ENCODE assay signal across 22 mouse cellular contexts in the genomic region with DNA sequence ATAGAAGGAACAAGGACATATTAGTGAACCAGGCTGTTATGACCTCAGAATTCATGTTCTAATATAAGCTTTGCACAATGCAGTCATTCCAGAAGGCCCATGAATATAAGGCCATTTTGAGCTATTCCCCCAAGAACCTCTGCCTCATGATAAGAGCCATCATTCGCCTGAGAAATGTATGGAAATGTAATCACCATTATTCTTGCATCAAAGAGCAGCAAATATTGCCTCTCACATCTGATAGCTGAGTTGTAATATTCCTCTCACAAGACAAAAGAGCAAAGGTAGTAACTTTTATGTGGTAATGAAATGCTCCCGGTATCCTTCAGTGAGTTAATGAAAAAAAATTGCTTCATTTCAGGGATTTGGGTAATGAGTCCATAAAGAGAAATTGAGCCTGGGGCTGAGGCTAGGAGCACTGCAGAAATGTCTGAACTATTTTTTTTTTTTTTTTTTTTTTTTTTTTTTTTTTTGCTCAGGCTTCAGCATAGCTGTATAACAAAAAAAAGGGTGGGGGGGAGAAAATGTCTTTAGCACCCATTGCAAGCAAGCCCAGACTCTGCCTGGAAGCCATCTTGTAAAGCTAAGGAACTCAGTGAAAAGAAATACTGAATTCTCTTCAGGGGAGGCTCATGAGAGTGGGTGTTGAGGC.
A peak's percentile ranks its signal among the peaks of the same experiment; 100 is the strongest.
DNase-seq lines count a peak whose midpoint lies in the region; ATAC-seq and TF ChIP-seq lines count a peak whose summit lies in the region.
"Had no signal": no experiment of that assay in that cellular context is flagged by ENCODE, and none has a peak within 500 bp of the region (broad histone marks: within the 10 kb centered on the region; RNA-seq: fewer than 3 reads in every experiment).

No protein-coding gene starts in this region.

- TF ChIP-seq CTCF in brain, embryonic 14.5 days (IDR thresholded peaks at IDR 0.05; ENCODE audit: borderline replicate concordance, extremely low read depth, insufficient read depth, insufficient read length), result no peak
- no peak for TF ChIP-seq CTCF in hindbrain, postnatal 0 days (IDR thresholded peaks at IDR 0.05; ENCODE audit: low read depth)

- DNase-seq in neural tube, embryonic 10.5 days (ENCODE audit: extremely low spot score, low spot score), result no peak
- peak; percentile 14 for DNase-seq in brain, embryonic 14.5 days (ENCODE audit: low read depth)
- no peak for DNase-seq in retina, postnatal 1 day
- no peak for DNase-seq in hindbrain, postnatal 0 days (ENCODE audit: low spot score)
- DNase-seq: adrenal gland, postnatal 14 days; cerebellum, adult 18-20 months; cerebellum, adult 9-11 months; cerebellum, postnatal 36 days; heart, adult 2 months; heart, postnatal 14 days had no signal

- H3K4me2 ChIP-seq in neural tube, embryonic 12.5 days (replicated peaks), result no peak overlapping the region
- no peak overlapping the region for H3K4me2 ChIP-seq in neural tube, embryonic 13.5 days
- H3K4me2 ChIP-seq in hindbrain, embryonic 13.5 days, result no peak overlapping the region
- H3K4me2 ChIP-seq in hindbrain, postnatal 0 days (ENCODE audit: low read depth, low read length), result no peak overlapping the region
- H3K4me2 ChIP-seq: embryonic facial prominence, embryonic 13.5 days; forebrain, embryonic 12.5 days; heart, embryonic 11.5 days; heart, embryonic 15.5 days; hindbrain, embryonic 15.5 days had no signal

- no peak overlapping the region for H3K9ac ChIP-seq in neural tube, embryonic 12.5 days
- no peak overlapping the region for H3K9ac ChIP-seq in neural tube, embryonic 13.5 days
- H3K9ac ChIP-seq in hindbrain, embryonic 13.5 days, result no peak overlapping the region
- H3K9ac ChIP-seq in hindbrain, postnatal 0 days (replicated peaks; ENCODE audit: low read length), result no peak overlapping the region
- H3K9ac ChIP-seq: embryonic facial prominence, embryonic 13.5 days; forebrain, embryonic 12.5 days; heart, embryonic 15.5 days; hindbrain, embryonic 15.5 days had no signal

- no peak for TF ChIP-seq POLR2A in brain, embryonic 14.5 days (IDR thresholded peaks at IDR 0.05; ENCODE audit: borderline replicate concordance, extremely low read depth, insufficient read depth, insufficient read length, poor library complexity, severe bottlenecking)

- no peak overlapping the region for H3K27ac ChIP-seq in neural tube, embryonic 12.5 days
- peak overlapping the region; percentile 49; the same call in 1 of the 2 replicates for H3K27ac ChIP-seq in neural tube, embryonic 13.5 days (replicated peaks)
- H3K27ac ChIP-seq in hindbrain, embryonic 13.5 days, result no peak overlapping the region
- no peak overlapping the region for H3K27ac ChIP-seq in hindbrain, postnatal 0 days
- H3K27ac ChIP-seq: embryonic facial prominence, embryonic 13.5 days; forebrain, embryonic 12.5 days; heart, adult 2 months; heart, embryonic 15.5 days; hindbrain, embryonic 10.5 days; hindbrain, embryonic 15.5 days had no signal

- H3K4me3 ChIP-seq in neural tube, embryonic 12.5 days, result no peak overlapping the region
- H3K4me3 ChIP-seq in neural tube, embryonic 13.5 days, result no peak overlapping the region
- no peak overlapping the region for H3K4me3 ChIP-seq in hindbrain, embryonic 13.5 days
- H3K4me3 ChIP-seq in hindbrain, postnatal 0 days (ENCODE audit: low read length), result no peak overlapping the region
- H3K4me3 ChIP-seq: embryonic facial prominence, embryonic 13.5 days; forebrain, embryonic 12.5 days; heart, adult 2 months; heart, embryonic 15.5 days; hindbrain, embryonic 10.5 days; hindbrain, embryonic 15.5 days had no signal

- WGBS in neural tube, embryonic 12.5 days, result 72% methylated on average over 2 of the region's 2 CpGs
- 54% methylated on average over 2 of the region's 2 CpGs for WGBS in neural tube, embryonic 13.5 days
- WGBS in hindbrain, embryonic 13.5 days, result 55% methylated on average over 2 of the region's 2 CpGs
- 79% methylated on average over 2 of the region's 2 CpGs for WGBS in hindbrain, postnatal 0 days

- peak; percentile 69 for ATAC-seq in neural tube, embryonic 12.5 days (ENCODE audit: low FRiP score, low read depth)
- peak; percentile 84 for ATAC-seq in neural tube, embryonic 13.5 days (ENCODE audit: low read depth)
- ATAC-seq in hindbrain, embryonic 13.5 days (ENCODE audit: low FRiP score), result no peak; the same call in 1 of the 2 replicates
- no peak for ATAC-seq in hindbrain, postnatal 0 days
- ATAC-seq: activated CD4-positive, CD25-positive, alpha-beta regulatory T cell, adult 4 months; inflammation-experienced regulatory T-cells, adult 6 months; Patski had no signal

- H3K4me1 ChIP-seq in neural tube, embryonic 12.5 days, result no peaks in the 10 kb centered on the region
- no peaks in the 10 kb centered on the region for H3K4me1 ChIP-seq in neural tube, embryonic 13.5 days (replicated peaks)
- H3K4me1 ChIP-seq in hindbrain, embryonic 13.5 days (replicated peaks), result no peaks in the 10 kb centered on the region
- no peaks in the 10 kb centered on the region for H3K4me1 ChIP-seq in hindbrain, postnatal 0 days (ENCODE audit: insufficient read depth, low read length)
- H3K4me1 ChIP-seq: embryonic facial prominence, embryonic 13.5 days; forebrain, embryonic 12.5 days; hindbrain, embryonic 10.5 days; hindbrain, embryonic 15.5 days had no signal

- H3K36me3 ChIP-seq in neural tube, embryonic 12.5 days, result no peaks in the 10 kb centered on the region
- H3K36me3 ChIP-seq in neural tube, embryonic 13.5 days, result no peaks in the 10 kb centered on the region
- H3K36me3 ChIP-seq in hindbrain, embryonic 13.5 days, result no peaks in the 10 kb centered on the region
- no peaks in the 10 kb centered on the region for H3K36me3 ChIP-seq in hindbrain, postnatal 0 days (ENCODE audit: insufficient read depth, low read length)
- H3K36me3 ChIP-seq: embryonic facial prominence, embryonic 13.5 days; forebrain, embryonic 12.5 days; heart, embryonic 15.5 days; hindbrain, embryonic 10.5 days; hindbrain, embryonic 15.5 days had no signal

- H3K9me3 ChIP-seq in neural tube, embryonic 12.5 days, result no peaks in the 10 kb centered on the region
- H3K9me3 ChIP-seq in neural tube, embryonic 13.5 days, result no peaks in the 10 kb centered on the region
- no peaks in the 10 kb centered on the region for H3K9me3 ChIP-seq in hindbrain, embryonic 13.5 days
- H3K9me3 ChIP-seq in hindbrain, postnatal 0 days (ENCODE audit: low read length), result no peaks in the 10 kb centered on the region
- H3K9me3 ChIP-seq: embryonic facial prominence, embryonic 13.5 days; forebrain, embryonic 12.5 days; heart, embryonic 15.5 days; hindbrain, embryonic 10.5 days; hindbrain, embryonic 15.5 days had no signal

- no peaks in the 10 kb centered on the region for H3K27me3 ChIP-seq in neural tube, embryonic 12.5 days (replicated peaks)
- no peaks in the 10 kb centered on the region for H3K27me3 ChIP-seq in neural tube, embryonic 13.5 days
- no peaks in the 10 kb centered on the region for H3K27me3 ChIP-seq in hindbrain, embryonic 13.5 days
- no peaks in the 10 kb centered on the region for H3K27me3 ChIP-seq in hindbrain, postnatal 0 days (ENCODE audit: insufficient read depth, low read length)
- H3K27me3 ChIP-seq: embryonic facial prominence, embryonic 13.5 days; forebrain, embryonic 12.5 days; heart, embryonic 15.5 days; hindbrain, embryonic 15.5 days; Patski had no signal

Comparison
In these comparisons a context has a peak if more than half of its experiments do, and no peak if none do; other contexts are left out.
1. ATAC-seq: peak in neural tube, embryonic 12.5 days (single experiment) and neural tube, embryonic 13.5 days (single experiment); none in hindbrain, embryonic 13.5 days (single experiment) and hindbrain, postnatal 0 days (single experiment).